Mouse (Mus musculus) ES-Bruce4 (cell line): Measurements from ENCODE around the gene Cd70.

Source experiments
- CTCF ChIP-seq: IDR thresholded peaks from one replicate; pipeline ENCODE4 v1.8.1; 2011; ENCODE audit warnings: low read depth, low read length
- EP300 ChIP-seq: IDR thresholded peaks from 2 replicates; pipeline ENCODE4 v1.6.1; 2011; ENCODE audit warnings: low read depth, low read length; ENCODE audit not compliant: insufficient read depth
- POLR2A ChIP-seq: IDR thresholded peaks from one replicate; pipeline ENCODE4 v1.8.1; 2011; ENCODE audit warnings: low read length; ENCODE audit not compliant: insufficient read depth

- TF ChIP-seq POLR2A (no peak), CTCF (no peak), EP300 (no peak)
These were observed 21.2 kb upstream of the Cd70 start for GRCm38 (mm10) chr17:57170616-57171260.
